9 mouse cellular contexts compared by ENCODE assay signal in genomic region chr9:69051890-69052289, GRCm38 (mm10).
"Had no signal": no experiment of that assay in that cellular context is flagged by ENCODE, and none has a peak within 500 bp of the region (broad histone marks: within the 10 kb centered on the region; RNA-seq: fewer than 3 reads in every experiment).

No protein-coding gene starts in this region.

- DNase-seq: liver, postnatal 0 days; lung, adult 2 months; lung, postnatal 14 days; lung, postnatal 36 days; right cerebral cortex, postnatal 14 days; spleen, adult 18-20 months; thymus, adult 18-20 months; thymus, postnatal 14 days; thymus, postnatal 36 days had no signal
